Mouse (Mus musculus) liver, adult 2 months (tissue): ENCODE data around the gene Zfp622. TPM values are rescaled to one million over a fixed set of nuclear protein-coding genes. Genes with fewer than 3 reads are reported as not detected.

Experiments
- DNase-seq: peaks from one replicate; pipeline ENCODE4 v3.0.0-alpha.2; 2011; ENCODE audit warnings: low read depth, low spot score; ENCODE audit errors: extremely low read depth
- H3K27ac ChIP-seq: fragments of 200-500 bp; replicated peaks from 2 replicates; pipeline ENCODE4 v1.5.1; 2012; ENCODE audit warnings: low read depth, mild to moderate bottlenecking, control low read depth, inconsistent platforms, low read length; ENCODE audit not compliant: insufficient read depth
- H3K27me3 ChIP-seq: fragments of 200-500 bp; 2 replicates; pipeline ENCODE4 v1.6.1; 2012; ENCODE audit warnings: mild to moderate bottlenecking, moderate library complexity, low read length, inconsistent platforms; ENCODE audit not compliant: control insufficient read depth, insufficient read depth
- H3K36me3 ChIP-seq: fragments of 200-500 bp; 2 replicates; pipeline ENCODE4 v1.6.1; 2012; ENCODE audit warnings: low read length, inconsistent platforms; ENCODE audit not compliant: control insufficient read depth, insufficient read depth
- H3K4me1 ChIP-seq: fragments of 200-500 bp; 2 replicates; pipeline ENCODE4 v1.6.1; 2011; ENCODE audit warnings: low read length; ENCODE audit not compliant: control insufficient read depth, insufficient read depth
- H3K4me3 ChIP-seq: fragments of 200-500 bp; 2 replicates; pipeline ENCODE4 v1.5.1; 2011; ENCODE audit warnings: low read depth, mild to moderate bottlenecking, control low read depth, low read length, moderate library complexity; ENCODE audit not compliant: insufficient read depth
- H3K79me2 ChIP-seq: fragments of 200-500 bp; 2 replicates; pipeline ENCODE4 v1.6.1; 2012; ENCODE audit warnings: inconsistent platforms, mild to moderate bottlenecking, low read length, moderate library complexity; ENCODE audit not compliant: control insufficient read depth, insufficient read depth
- H3K9ac ChIP-seq: fragments of 200-500 bp; 2 replicates; pipeline ENCODE4 v1.6.1; 2012; ENCODE audit warnings: low read depth, mild to moderate bottlenecking, control low read depth, inconsistent platforms, low read length
- CTCF ChIP-seq: fragments of 200-500 bp; IDR thresholded peaks from 2 replicates; pipeline ENCODE4 v1.5.1; 2011; ENCODE audit warnings: low read depth, low read length, control low read depth
- POLR2A ChIP-seq: fragments of 200-500 bp; IDR thresholded peaks from 2 replicates; pipeline ENCODE4 v1.6.1; 2011; ENCODE audit warnings: low read length, control low read depth; ENCODE audit not compliant: insufficient read depth; ENCODE audit errors: extremely low read depth
- WGBS: fragments of 180-500 bp; shearing (Covaris S2); methylation state at CpG from one replicate; pipeline ENCODE4 v1.1.7; 2018; 5-methylcytosine and 5-hydroxymethylcytosine counted together
- polyA plus RNA-seq: library from polyadenylated mRNA; depleted of rRNA; stranded (reverse); fragments of >200 nt; gene quantifications from 2 replicates; pipeline ENCODE4 v1.2.3, GENCODE M21; 2012
- total RNA-seq: library from RNA; depleted of rRNA; stranded (reverse); fragments of >200 nt; gene quantifications from 2 replicates; pipeline ENCODE4 v1.2.3, GENCODE M21; 2014

The Zfp622 gene
- total and polyA plus RNA-seq, 2 experiments = 12.8 to 16.4 TPM

- H3K79me2 ChIP-seq = peaks cover 18% of the 10 kb centered on the region; the same call in 1 of the 2 replicates
- WGBS = 15% methylated on average over 4 of the region's 4 CpGs
- peak overlapping the region; percentile 58 for H3K4me3 ChIP-seq
- H3K9ac ChIP-seq = peak overlapping the region; percentile 58
- H3K27me3 ChIP-seq = no peaks in the 10 kb centered on the region
- DNase-seq = peak; percentile 74
- H3K27ac ChIP-seq = peak overlapping the region; percentile 60
- TF ChIP-seq CTCF (no peak), POLR2A (no peak)
- H3K4me1 ChIP-seq = peaks cover 22% of the 10 kb centered on the region
- no peaks in the 10 kb centered on the region for H3K36me3 ChIP-seq
Measured at GRCm38 (mm10) chr15:25942415-25942814, 41.8 kb upstream of the Zfp622 start.

- H3K9ac ChIP-seq = no peak overlapping the region
- DNase-seq = no peak
- H3K27me3 ChIP-seq = no peaks in the 10 kb centered on the region
- WGBS = 83% methylated on average over 15 of the region's 15 CpGs
- H3K27ac ChIP-seq = 0 out of 2 replicates have a peak overlapping the region, but pooled peaks have one; percentile 30
- H3K79me2 ChIP-seq = peaks cover 24% of the 10 kb centered on the region; the same call in 1 of the 2 replicates
- no peak for TF ChIP-seq POLR2A
- TF ChIP-seq CTCF = no peak
- H3K4me3 ChIP-seq = no peak overlapping the region; the same call in 1 of the 2 replicates
- H3K36me3 ChIP-seq = no peaks in the 10 kb centered on the region
- H3K4me1 ChIP-seq = peaks cover 29% of the 10 kb centered on the region
Measured at GRCm38 (mm10) chr15:25943386-25944137, 40.6 kb upstream of the Zfp622 start.

GRCm38 (mm10) chr15:25945224-25945623, 38.9 kb upstream of the Zfp622 start:
- 20% methylated on average over 8 of the region's 8 CpGs for WGBS
- Histone ChIP-seq H3K79me2 (peaks cover 37% of the 10 kb centered on the region; the same call in 1 of the 2 replicates), H3K36me3 (no peaks in the 10 kb centered on the region), H3K9ac (no peak overlapping the region), H3K27me3 (no peaks in the 10 kb centered on the region), H3K4me3 (no peak overlapping the region), H3K4me1 (peaks cover 30% of the 10 kb centered on the region), H3K27ac (peak overlapping the region; percentile 17)
- no peak for TF ChIP-seq POLR2A
- no peak for TF ChIP-seq CTCF
- DNase-seq = peak; percentile 77

GRCm38 (mm10) chr15:25946482-25946881, 37.7 kb upstream of the Zfp622 start:
- Histone ChIP-seq H3K4me3 (no peak overlapping the region), H3K36me3 (no peaks in the 10 kb centered on the region), H3K27ac (no peak overlapping the region), H3K27me3 (no peaks in the 10 kb centered on the region), H3K9ac (no peak overlapping the region), H3K4me1 (peaks cover 30% of the 10 kb centered on the region), H3K79me2 (peaks cover 45% of the 10 kb centered on the region; the same call in 1 of the 2 replicates)
- TF ChIP-seq POLR2A = no peak
- TF ChIP-seq CTCF = no peak
- no peak for DNase-seq
- WGBS = 82% methylated on average over 7 of the region's 7 CpGs

GRCm38 (mm10) chr15:25947383-25947782, 36.8 kb upstream of the Zfp622 start:
- H3K4me1 ChIP-seq = peaks cover 24% of the 10 kb centered on the region
- 76% methylated on average over 8 of the region's 8 CpGs for WGBS
- peaks cover 45% of the 10 kb centered on the region; the same call in 1 of the 2 replicates for H3K79me2 ChIP-seq
- TF ChIP-seq POLR2A (no peak), CTCF (no peak)
- no peaks in the 10 kb centered on the region for H3K36me3 ChIP-seq
- no peak for DNase-seq
- H3K9ac ChIP-seq = no peak overlapping the region
- H3K4me3 ChIP-seq = no peak overlapping the region
- H3K27me3 ChIP-seq = no peaks in the 10 kb centered on the region
- H3K27ac ChIP-seq = no peak overlapping the region
